Mouse (Mus musculus) G1E (cell line): ENCODE measurements around the gene Mob3a.

Source experiments
- CTCF ChIP-seq: IDR thresholded peaks from 2 replicates; pipeline ENCODE4 v1.5.1; 2012; ENCODE audit warnings: low read depth, low read length, inconsistent platforms, mixed read lengths
- GATA1 ChIP-seq: IDR thresholded peaks from 2 replicates; pipeline ENCODE4 v1.6.1; 2012; ENCODE audit warnings: borderline replicate concordance, low read length, inconsistent platforms, mixed read lengths
- GATA2 ChIP-seq: IDR thresholded peaks from 2 replicates; pipeline ENCODE4 v1.6.1; 2012; ENCODE audit warnings: low read depth, low read length, inconsistent platforms, borderline replicate concordance
- TAL1 ChIP-seq: conservative IDR thresholded peaks from 2 replicates; pipeline ENCODE4 v1.6.1; 2012; ENCODE audit warnings: low read depth, low read length, inconsistent platforms, mixed read lengths

- TF ChIP-seq CTCF = no peak
- no peak for TF ChIP-seq GATA1
- TF ChIP-seq TAL1 = no peak
- TF ChIP-seq GATA2 = no peak
Observed at GRCm38 (mm10) chr10:80658194-80658840, 43.5 kb downstream of the Mob3a start.
